Mouse (Mus musculus) limb, embryonic 15.5 days (tissue): ENCODE measurements around the gene Tdrd7. TPM values are rescaled to one million over a fixed set of nuclear protein-coding genes. Genes with fewer than 3 reads are reported as not detected.

Source experiments
- ATAC-seq: fragments of 200-750 bp; cut with Nextera tagmentation; 2 replicates; pipeline ENCODE4 v1.8.0; 2017; ENCODE audit warnings: low read depth, moderate TSS enrichment; ENCODE audit not compliant: insufficient number of reproducible peaks, low FRiP score, low TSS enrichment
- H3K27ac ChIP-seq: fragments of 300-500 bp; sonication (generic); 2 replicates; pipeline ENCODE4 v1.5.1; 2015; ENCODE audit warnings: moderate library complexity, mild to moderate bottlenecking, inconsistent platforms
- H3K27me3 ChIP-seq: fragments of 300-500 bp; sonication (generic); 2 replicates; pipeline ENCODE4 v1.6.1; 2015; ENCODE audit warnings: inconsistent platforms
- H3K36me3 ChIP-seq: fragments of 300-500 bp; sonication (generic); 2 replicates; pipeline ENCODE4 v1.6.1; 2015; ENCODE audit warnings: inconsistent platforms
- H3K4me1 ChIP-seq: fragments of 300-500 bp; sonication (generic); 2 replicates; pipeline ENCODE4 v1.6.1; 2015; ENCODE audit warnings: inconsistent platforms
- H3K4me2 ChIP-seq: fragments of 300-500 bp; sonication (generic); 2 replicates; pipeline ENCODE4 v1.6.1; 2015; ENCODE audit warnings: mild to moderate bottlenecking, inconsistent platforms
- H3K4me3 ChIP-seq: fragments of 300-500 bp; sonication (generic); 2 replicates; pipeline ENCODE4 v1.5.1; 2015; ENCODE audit warnings: mild to moderate bottlenecking, inconsistent platforms
- H3K9ac ChIP-seq: fragments of 300-500 bp; sonication (generic); 2 replicates; pipeline ENCODE4 v1.6.1; 2015; ENCODE audit warnings: inconsistent platforms
- H3K9me3 ChIP-seq: fragments of 300-500 bp; sonication (generic); 2 replicates; pipeline ENCODE4 v1.6.1; 2016; ENCODE audit warnings: inconsistent platforms
- WGBS: fragments of 180-500 bp; shearing (Covaris S2); methylation state at CpG from one replicate; pipeline ENCODE4 v1.1.7; 2015; 5-methylcytosine and 5-hydroxymethylcytosine counted together
- polyA plus RNA-seq: library from polyadenylated mRNA; unstranded; fragments of >200 nt; fragmentation: Nextera tagmentation; extraction: Ambion mirVana; gene quantifications from 2 replicates; pipeline ENCODE4 v1.2.1, GENCODE M21; 2015

Gene Tdrd7
- polyA plus RNA-seq, 1 experiment from 2014 or later, result 13.2 TPM

DNA sequence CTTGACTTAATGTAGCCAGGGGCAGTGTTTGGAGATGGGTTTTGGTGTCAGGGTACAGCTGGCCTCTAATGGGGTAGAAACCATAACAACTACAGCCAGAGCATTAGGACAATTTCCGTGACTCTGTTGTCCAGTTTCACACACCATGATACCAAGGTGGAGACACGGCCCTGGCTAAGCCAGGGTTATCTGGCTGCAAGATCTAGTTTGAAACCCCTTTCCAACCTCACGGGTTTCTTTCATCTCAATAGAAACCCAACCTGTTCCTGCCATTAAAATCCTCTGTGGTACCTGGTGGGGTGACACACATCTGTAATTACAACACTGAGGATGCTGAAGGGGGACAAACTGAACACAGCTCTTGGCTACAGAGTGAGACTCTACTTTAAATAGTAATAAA is 110.5 kb downstream of the Tdrd7 start:
- H3K4me3 ChIP-seq, result no peak overlapping the region
- 87% methylated on average over 3 of the region's 3 CpGs for WGBS
- no peak overlapping the region for H3K9ac ChIP-seq
- H3K27me3 ChIP-seq, result no peaks in the 10 kb centered on the region
- no peaks in the 10 kb centered on the region for H3K36me3 ChIP-seq
- no peak overlapping the region for H3K27ac ChIP-seq
- H3K4me2 ChIP-seq, result no peak overlapping the region
- ATAC-seq, result no peak
- no peaks in the 10 kb centered on the region for H3K4me1 ChIP-seq
- no peaks in the 10 kb centered on the region for H3K9me3 ChIP-seq

DNA sequence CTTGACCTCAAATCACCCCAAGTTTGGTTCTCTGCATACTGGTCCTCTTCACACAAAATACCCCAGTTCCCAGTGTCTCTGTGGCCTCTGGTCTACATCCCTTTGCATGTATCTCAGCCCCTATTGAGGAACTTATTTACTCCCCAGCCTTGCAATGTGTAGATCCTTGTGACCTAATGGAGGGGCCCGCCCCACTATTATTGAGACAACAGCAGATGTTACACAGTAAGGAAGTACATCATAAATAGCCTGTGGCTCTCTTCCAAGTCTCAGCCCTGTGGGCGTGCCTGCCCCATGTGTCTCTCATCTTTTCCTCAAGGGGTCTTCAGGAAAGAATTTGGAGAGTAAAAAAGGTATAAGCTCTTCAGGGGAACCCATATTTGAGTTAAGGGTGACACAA is 111.8 kb downstream of the Tdrd7 start:
- H3K4me2 ChIP-seq, result no peak overlapping the region
- no peaks in the 10 kb centered on the region for H3K9me3 ChIP-seq
- no peaks in the 10 kb centered on the region for H3K27me3 ChIP-seq
- H3K4me1 ChIP-seq, result no peaks in the 10 kb centered on the region
- ATAC-seq, result no peak
- H3K27ac ChIP-seq, result no peak overlapping the region
- H3K9ac ChIP-seq, result no peak overlapping the region
- WGBS, result 49% methylated on average over 2 of the region's 2 CpGs
- H3K36me3 ChIP-seq, result no peaks in the 10 kb centered on the region
- no peak overlapping the region for H3K4me3 ChIP-seq

DNA sequence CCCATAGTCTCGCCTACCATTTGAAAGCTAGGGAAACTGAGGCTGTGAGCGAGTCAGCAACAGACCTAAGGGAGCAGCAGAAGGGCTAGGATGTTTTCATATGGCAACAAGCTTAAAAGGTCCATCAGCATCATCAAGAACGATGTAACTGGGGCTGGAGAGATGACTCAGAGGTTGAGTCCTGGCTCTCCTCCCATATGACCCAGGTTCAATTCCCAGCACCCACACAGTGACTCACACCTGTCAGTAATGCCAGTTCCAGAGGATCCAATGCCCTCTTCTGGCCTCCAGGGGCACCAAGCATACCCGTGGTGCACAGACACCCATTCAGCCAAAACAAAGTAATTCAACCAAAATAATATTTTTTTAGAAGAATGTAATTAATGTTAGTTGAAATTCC is 115.1 kb downstream of the Tdrd7 start:
- H3K27me3 ChIP-seq, result no peaks in the 10 kb centered on the region
- peaks cover 10% of the 10 kb centered on the region; the same call in 1 of the 2 replicates for H3K4me1 ChIP-seq
- no peak overlapping the region for H3K27ac ChIP-seq
- no peak overlapping the region for H3K9ac ChIP-seq
- no peak overlapping the region for H3K4me2 ChIP-seq
- no peaks in the 10 kb centered on the region for H3K36me3 ChIP-seq
- no peak for ATAC-seq
- no peak overlapping the region for H3K4me3 ChIP-seq
- H3K9me3 ChIP-seq, result no peaks in the 10 kb centered on the region
- WGBS, result 87% methylated on average over 4 of the region's 4 CpGs

DNA sequence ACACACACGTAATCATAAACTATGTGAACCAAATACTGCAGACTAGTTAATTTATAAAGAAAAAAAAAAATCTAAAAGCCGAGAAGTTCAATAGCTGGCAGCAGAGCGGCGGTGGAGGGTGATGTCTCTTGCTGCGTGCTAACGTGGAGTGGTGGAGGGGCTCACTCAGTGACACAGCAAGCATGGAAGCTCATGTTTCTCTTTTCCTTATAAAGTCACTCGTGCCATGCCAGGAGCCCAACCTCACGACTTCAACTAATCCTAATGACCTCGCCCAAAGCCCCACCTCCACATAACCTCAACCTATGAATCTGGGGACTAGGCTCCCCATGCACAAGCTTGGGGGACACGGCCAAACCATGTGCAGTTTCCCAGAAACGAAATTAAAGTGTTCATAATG is 117.4 kb downstream of the Tdrd7 start:
- no peak for ATAC-seq
- Histone ChIP-seq H3K4me1 (peaks cover 18% of the 10 kb centered on the region), H3K36me3 (no peaks in the 10 kb centered on the region), H3K27me3 (no peaks in the 10 kb centered on the region), H3K9me3 (no peaks in the 10 kb centered on the region), H3K9ac (no peak overlapping the region), H3K27ac (no peak overlapping the region), H3K4me3 (no peak overlapping the region), H3K4me2 (no peak overlapping the region)
- 62% methylated on average over 11 of the region's 11 CpGs for WGBS

Other genes with a start within 250 kb of the Tdrd7 start
- gene Aldh1b1, start 166.3 kb upstream of the Tdrd7 start, polyA plus RNA-seq, result 2.4 and 3.0 TPM in 2 replicates
- 0.08 TPM in 1 of 2 replicates, not detected in the other for gene Igfbpl1, start 138.4 kb upstream of the Tdrd7 start, polyA plus RNA-seq
- gene Stra6l, start 116.7 kb upstream of the Tdrd7 start, polyA plus RNA-seq, result 0.61 and 0.63 TPM in 2 replicates
- 0.03 and 0.04 TPM in 2 replicates for gene Ccdc180, start 75.0 kb upstream of the Tdrd7 start, polyA plus RNA-seq
- 11.6 and 33.7 TPM in 2 replicates for gene Tmod1, start 73.6 kb downstream of the Tdrd7 start, polyA plus RNA-seq
- gene Ncbp1, start 173.3 kb downstream of the Tdrd7 start, polyA plus RNA-seq, result 68.7 and 69.5 TPM in 2 replicates
- gene Tstd2, start 173.4 kb downstream of the Tdrd7 start, polyA plus RNA-seq, result 32.0 and 33.0 TPM in 2 replicates
- gene Xpa, start 231.0 kb downstream of the Tdrd7 start, polyA plus RNA-seq, result 20.6 and 22.0 TPM in 2 replicates